Mouse (Mus musculus) small intestine, adult 2 months (tissue): ENCODE measurements at regions not wholly inside any gene's neighbourhood (a gene's known extent, or its start where the extent isn't known, plus 50 kb on each side); places are given as distances from the start of the nearest gene placed in this dataset.
A peak's percentile ranks its signal among the peaks of the same experiment; 100 is the strongest.

Source experiments
- H3K27ac ChIP-seq: fragments of 200-500 bp; 2 replicates; pipeline ENCODE4 v1.5.1; 2012; ENCODE audit warnings: low read depth, low read length, control low read depth, inconsistent platforms; ENCODE audit not compliant: insufficient read depth
- H3K27me3 ChIP-seq: fragments of 200-500 bp; 2 replicates; pipeline ENCODE4 v1.6.1; 2012; ENCODE audit warnings: mild to moderate bottlenecking, moderate library complexity, low read length, inconsistent platforms; ENCODE audit not compliant: control insufficient read depth, insufficient read depth
- H3K36me3 ChIP-seq: fragments of 200-500 bp; 2 replicates; pipeline ENCODE4 v1.6.1; 2012; ENCODE audit warnings: mild to moderate bottlenecking, low read length, control low read depth, inconsistent platforms; ENCODE audit not compliant: control insufficient read depth, insufficient read depth
- H3K4me1 ChIP-seq: fragments of 200-500 bp; 2 replicates; pipeline ENCODE4 v1.6.1; 2012; ENCODE audit warnings: low read length, inconsistent platforms, mixed read lengths; ENCODE audit not compliant: control insufficient read depth, insufficient read depth, insufficient read length
- H3K4me3 ChIP-seq: fragments of 200-500 bp; 2 replicates; pipeline ENCODE4 v1.5.1; 2012; ENCODE audit warnings: low read depth, mild to moderate bottlenecking, control low read depth, inconsistent platforms, low read length, moderate library complexity
- CTCF ChIP-seq: fragments of 200-500 bp; IDR thresholded peaks from 2 replicates; pipeline ENCODE4 v1.5.1; 2012; ENCODE audit warnings: low read depth, mild to moderate bottlenecking, control low read depth, inconsistent platforms, low read length, moderate library complexity, mixed read lengths; ENCODE audit not compliant: insufficient replicate concordance, insufficient read length; ENCODE audit errors: extremely low read depth
- POLR2A ChIP-seq: fragments of 200-500 bp; IDR thresholded peaks from 2 replicates; pipeline ENCODE4 v1.6.1; 2012; ENCODE audit warnings: low read depth, mild to moderate bottlenecking, control low read depth, inconsistent platforms, low read length, moderate library complexity
- WGBS: fragments of 180-500 bp; shearing (Covaris S2); methylation state at CpG from one replicate; pipeline ENCODE4 v1.1.7; 2018; 5-methylcytosine and 5-hydroxymethylcytosine counted together

GRCm38 (mm10) chr8:115529568-115530342 is 177.8 kb downstream of the Maf start:
- WGBS, result 30% methylated on average over 14 of the region's 14 CpGs
- no peak for TF ChIP-seq POLR2A
- TF ChIP-seq CTCF, result no peak
- H3K4me1 ChIP-seq, result peaks cover 32% of the 10 kb centered on the region
- peak overlapping the region; percentile 9; the same call in 1 of the 2 replicates for H3K4me3 ChIP-seq
- H3K27ac ChIP-seq, result peak overlapping the region; percentile 100
- H3K36me3 ChIP-seq, result no peaks in the 10 kb centered on the region
- no peaks in the 10 kb centered on the region for H3K27me3 ChIP-seq

GRCm38 (mm10) chr8:115528879-115529278 is 178.7 kb downstream of the Maf start:
- no peak overlapping the region for H3K27ac ChIP-seq
- peaks cover 38% of the 10 kb centered on the region for H3K4me1 ChIP-seq
- no peaks in the 10 kb centered on the region for H3K36me3 ChIP-seq
- H3K27me3 ChIP-seq, result no peaks in the 10 kb centered on the region
- TF ChIP-seq CTCF (no peak), POLR2A (no peak)
- WGBS, result 96% methylated on average over 11 of the region's 11 CpGs
- H3K4me3 ChIP-seq, result no peak overlapping the region

GRCm38 (mm10) chr8:115525149-115525548 is 182.4 kb downstream of the Maf start:
- Histone ChIP-seq H3K36me3 (no peaks in the 10 kb centered on the region), H3K4me1 (peaks cover 28% of the 10 kb centered on the region), H3K27me3 (no peaks in the 10 kb centered on the region), H3K27ac (peak overlapping the region; percentile 99), H3K4me3 (peak overlapping the region; percentile 22)
- WGBS, result 32% methylated on average over 8 of the region's 8 CpGs
- no peak for TF ChIP-seq CTCF
- no peak for TF ChIP-seq POLR2A

- TF ChIP-seq POLR2A (no peak), CTCF (no peak)
- Histone ChIP-seq H3K27ac (peak overlapping the region; percentile 99), H3K36me3 (no peaks in the 10 kb centered on the region), H3K27me3 (no peaks in the 10 kb centered on the region), H3K4me1 (peaks cover 24% of the 10 kb centered on the region), H3K4me3 (peak overlapping the region; percentile 22)
- 29% methylated on average over 8 of the region's 8 CpGs for WGBS
Measured at GRCm38 (mm10) chr8:115524713-115525112, 182.9 kb downstream of the Maf start.

GRCm38 (mm10) chr8:115522527-115522926 is 185.1 kb downstream of the Maf start:
- 29% methylated on average over 5 of the region's 5 CpGs for WGBS
- TF ChIP-seq CTCF (peak; percentile 45; the same call in 1 of the 2 replicates), POLR2A (no peak)
- Histone ChIP-seq H3K27me3 (no peaks in the 10 kb centered on the region), H3K27ac (peak overlapping the region; percentile 80; the same call in 1 of the 2 replicates), H3K4me1 (peaks cover 25% of the 10 kb centered on the region), H3K4me3 (no peak overlapping the region), H3K36me3 (no peaks in the 10 kb centered on the region)

- TF ChIP-seq POLR2A (no peak), CTCF (no peak)
- H3K27me3 ChIP-seq, result no peaks in the 10 kb centered on the region
- H3K4me1 ChIP-seq, result peaks cover 5% of the 10 kb centered on the region; the same call in 1 of the 2 replicates
- no peaks in the 10 kb centered on the region for H3K36me3 ChIP-seq
- H3K27ac ChIP-seq, result no peak overlapping the region
- no peak overlapping the region for H3K4me3 ChIP-seq
- WGBS, result 63% methylated on average over 4 of the region's 4 CpGs
Measured at GRCm38 (mm10) chr8:115515647-115516046, 191.9 kb downstream of the Maf start.

GRCm38 (mm10) chr8:115514485-115514884 is 193.1 kb downstream of the Maf start:
- Histone ChIP-seq H3K27ac (no peak overlapping the region), H3K4me1 (peaks cover 5% of the 10 kb centered on the region; the same call in 1 of the 2 replicates), H3K36me3 (no peaks in the 10 kb centered on the region), H3K27me3 (no peaks in the 10 kb centered on the region), H3K4me3 (no peak overlapping the region)
- TF ChIP-seq CTCF, result no peak
- no peak for TF ChIP-seq POLR2A
- WGBS, result 64% methylated on average over 3 of the region's 3 CpGs

- no peaks in the 10 kb centered on the region for H3K27me3 ChIP-seq
- H3K36me3 ChIP-seq, result no peaks in the 10 kb centered on the region
- no peak overlapping the region for H3K27ac ChIP-seq
- TF ChIP-seq CTCF (no peak), POLR2A (no peak)
- H3K4me3 ChIP-seq, result no peak overlapping the region
- peaks cover 4% of the 10 kb centered on the region; the same call in 1 of the 2 replicates for H3K4me1 ChIP-seq
- 72% methylated on average over 4 of the region's 4 CpGs for WGBS
Measured at GRCm38 (mm10) chr8:115507180-115507579, 200.4 kb downstream of the Maf start.
